Mouse (Mus musculus) erythroblast, embryonic 14.5 days (primary cell): ENCODE measurements around the gene Fbxw11.

Experiments
- GATA1 ChIP-seq: IDR thresholded peaks from 2 replicates; pipeline ENCODE4 v1.6.1; 2012; ENCODE audit warnings: low read length, inconsistent platforms, mixed read lengths
- TAL1 ChIP-seq: IDR thresholded peaks from 3 replicates; pipeline ENCODE4 v1.6.1; 2012; ENCODE audit warnings: low read length, inconsistent platforms, mixed read lengths

DNA sequence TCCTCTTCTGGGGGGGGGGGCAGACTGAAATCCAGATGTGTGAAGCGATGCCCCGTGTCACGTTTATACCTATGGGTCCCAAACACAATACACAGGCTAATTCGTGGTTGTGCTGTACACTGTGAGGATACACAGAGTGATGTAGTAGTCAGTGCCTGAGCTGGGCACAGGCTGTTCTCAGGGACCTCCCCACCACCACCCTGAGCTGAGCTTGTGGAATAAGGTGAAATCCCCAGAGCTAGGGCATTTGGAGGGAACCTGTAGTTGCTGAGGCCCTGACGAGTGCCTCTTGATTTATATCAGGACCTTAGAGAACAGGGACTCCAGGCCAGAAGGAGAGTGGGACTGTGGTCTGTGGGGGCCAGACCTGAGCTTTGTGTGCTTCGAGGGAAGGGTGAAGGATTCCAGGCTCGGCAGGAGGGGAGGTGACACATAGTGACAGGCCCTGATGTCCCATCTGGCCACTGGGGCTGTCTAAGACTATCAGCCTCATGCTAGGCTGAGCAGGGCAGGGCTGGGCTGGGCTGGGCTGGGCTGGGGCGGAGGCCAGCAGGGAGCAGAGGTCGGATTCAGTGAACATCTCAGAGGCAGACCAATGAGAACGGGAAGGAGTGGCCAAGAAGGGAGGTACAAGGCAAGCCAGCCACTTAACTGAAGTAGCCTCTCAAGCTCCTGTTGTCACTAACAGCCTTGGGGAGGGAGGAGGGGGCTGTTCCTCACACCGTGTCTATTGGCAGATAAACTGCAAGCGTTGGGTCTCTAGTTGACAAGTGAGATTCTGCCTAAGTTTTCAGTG is 40.8 kb upstream of the Fbxw11 start:
- TF ChIP-seq GATA1 (no peak), TAL1 (no peak)
